In genomic region chr2:152821566-152821965, GRCm38 (mm10) we compare ENCODE assay signal across 7 mouse cellular contexts. TPM values are rescaled to one million over a fixed set of nuclear protein-coding genes. Genes with fewer than 3 reads are reported as not detected.
DNase-seq lines count a peak whose midpoint lies in the region; ATAC-seq lines count a peak whose summit lies in the region.

No protein-coding gene starts in this region.

- H3K9ac ChIP-seq in kidney, embryonic 14.5 days (ENCODE audit: low read depth, low read length), result no peak overlapping the region
- no peak overlapping the region for H3K9ac ChIP-seq in limb, embryonic 12.5 days (replicated peaks)

- peaks cover 65% of the 10 kb centered on the region for H3K4me1 ChIP-seq in kidney, embryonic 14.5 days (ENCODE audit: control insufficient read depth, insufficient read depth, low read length)
- H3K4me1 ChIP-seq in brown adipose tissue, adult 24 weeks (ENCODE audit: control insufficient read depth, insufficient read depth, insufficient read length, low read length), result peaks cover 64% of the 10 kb centered on the region
- H3K4me1 ChIP-seq in limb, embryonic 12.5 days (replicated peaks), result peaks cover 71% of the 10 kb centered on the region

- peaks cover 3% of the 10 kb centered on the region; the same call in 1 of the 2 replicates for H3K9me3 ChIP-seq in kidney, embryonic 14.5 days (ENCODE audit: control insufficient read depth, low read length)
- no peaks in the 10 kb centered on the region for H3K9me3 ChIP-seq in limb, embryonic 12.5 days

- peak overlapping the region; percentile 71 for H3K27ac ChIP-seq in kidney, embryonic 14.5 days (ENCODE audit: low read depth, low read length)
- H3K27ac ChIP-seq in brown adipose tissue, adult 24 weeks (replicated peaks; ENCODE audit: low read depth, low read length), result peak overlapping the region; percentile 98
- H3K27ac ChIP-seq in limb, embryonic 12.5 days, result peak overlapping the region; percentile 89

- ATAC-seq in kidney, embryonic 14.5 days (ENCODE audit: low FRiP score, low TSS enrichment), result no peak
- no peak for ATAC-seq in limb, embryonic 12.5 days (ENCODE audit: insufficient number of reproducible peaks, insufficient read depth, low FRiP score, low TSS enrichment, low read depth)
- no peak for ATAC-seq in CD4-positive, CD25-positive, alpha-beta regulatory T cell, adult 4 months

- H3K36me3 ChIP-seq in kidney, embryonic 14.5 days (ENCODE audit: control insufficient read depth, insufficient read depth, low read length), result peaks cover 25% of the 10 kb centered on the region
- peaks cover 56% of the 10 kb centered on the region for H3K36me3 ChIP-seq in limb, embryonic 12.5 days

- H3K27me3 ChIP-seq in kidney, embryonic 14.5 days (ENCODE audit: control insufficient read depth, insufficient read depth, low read length), result no peaks in the 10 kb centered on the region
- H3K27me3 ChIP-seq in limb, embryonic 12.5 days, result no peaks in the 10 kb centered on the region

- no peak overlapping the region for H3K4me3 ChIP-seq in kidney, embryonic 14.5 days (ENCODE audit: low read length)
- H3K4me3 ChIP-seq in brown adipose tissue, adult 24 weeks (ENCODE audit: insufficient read depth, low read depth, low read length), result no peak overlapping the region
- no peak overlapping the region for H3K4me3 ChIP-seq in limb, embryonic 12.5 days (replicated peaks)

- no peak for DNase-seq in kidney, postnatal 4 days
- DNase-seq in A20 (ENCODE audit: low read depth, low spot score), result peak; percentile 7
- no peak for DNase-seq in ovary, adult 18-20 months (ENCODE audit: low spot score)

- H3K4me2 ChIP-seq in kidney, embryonic 14.5 days (replicated peaks; ENCODE audit: low read depth, low read length), result no peak overlapping the region
- H3K4me2 ChIP-seq in limb, embryonic 12.5 days, result peak overlapping the region; percentile 35

RNA-seq across cellular contexts. Expression of gene Bcl2l1, which starts 10.0 kb away (rescaled TPM):
- 66.9 and 96.1 TPM in 2 replicates for polyA plus RNA-seq in kidney, embryonic 14.5 days (2014; fragmentation: Nextera tagmentation; extraction: Ambion mirVana)
- 22.5 and 23.5 TPM in 2 replicates for polyA plus RNA-seq in brown adipose tissue, adult 24 weeks (2012; ENCODE audit: insufficient read depth, insufficient read length, missing spikeins)
- polyA plus RNA-seq in limb, embryonic 12.5 days (2016; fragmentation: Nextera tagmentation; extraction: Ambion mirVana), result 107 and 110 TPM in 2 replicates
- 10 to 100 TPM; 55.5 to 75.0 TPM for polyA plus RNA-seq in CD4-positive, CD25-positive, alpha-beta regulatory T cell, adult 4 months (2017; shearing (Covaris generic))

RNA-seq across cellular contexts. Expression of gene Tpx2, which starts 26.2 kb away (rescaled TPM):
- polyA plus RNA-seq in kidney, embryonic 14.5 days (2014; fragmentation: Nextera tagmentation; extraction: Ambion mirVana), result 107 and 124 TPM in 2 replicates
- not detected in 2 replicates for polyA plus RNA-seq in brown adipose tissue, adult 24 weeks (2012; ENCODE audit: insufficient read depth, insufficient read length, missing spikeins)
- 110 and 114 TPM in 2 replicates for polyA plus RNA-seq in limb, embryonic 12.5 days (2016; fragmentation: Nextera tagmentation; extraction: Ambion mirVana)
- polyA plus RNA-seq in CD4-positive, CD25-positive, alpha-beta regulatory T cell, adult 4 months (2017; shearing (Covaris generic)), result 1 to 10 TPM; 4.0 to 9.7 TPM

Comparison
In these comparisons a context has a peak if more than half of its experiments do, and no peak if none do; other contexts are left out.
1. RNA of gene Tpx2, which starts 26.2 kb away (polyA plus RNA-seq): 107 to 124 TPM in kidney, embryonic 14.5 days and 110 to 114 TPM in limb, embryonic 12.5 days; 4.0 to 9.7 TPM in CD4-positive, CD25-positive, alpha-beta regulatory T cell, adult 4 months and not detected in brown adipose tissue, adult 24 weeks; every median in the first group is over 10 times any median in the second.
2. Peak in every context shown above with its lines, with median percentiles within 50 percentile points of each other: H3K27ac ChIP-seq.